Mouse (Mus musculus) forebrain, embryonic 10.5 days (tissue): Measurements from ENCODE around the gene Fbxo4. TPM values are rescaled to one million over a fixed set of nuclear protein-coding genes. Genes with fewer than 3 reads are reported as not detected.

ENCODE experiments used
- DNase-seq: peaks from one replicate; pipeline ENCODE4 v3.0.0-alpha.2; 2017; ENCODE audit warnings: low spot score; ENCODE audit errors: extremely low spot score
- H3K27ac ChIP-seq: fragments of 300-500 bp; sonication (generic); 2 replicates; pipeline ENCODE4 v1.5.1; 2016; ENCODE audit warnings: mild to moderate bottlenecking
- H3K27me3 ChIP-seq: fragments of 300-500 bp; sonication (generic); 2 replicates; pipeline ENCODE4 v1.6.1; 2016; ENCODE audit warnings: mild to moderate bottlenecking; ENCODE audit not compliant: poor library complexity, severe bottlenecking
- H3K36me3 ChIP-seq: fragments of 300-500 bp; sonication (generic); replicated peaks from 2 replicates; pipeline ENCODE4 v1.6.1; 2016; ENCODE audit warnings: mild to moderate bottlenecking, moderate library complexity
- H3K4me1 ChIP-seq: fragments of 300-500 bp; sonication (generic); 2 replicates; pipeline ENCODE4 v1.6.1; 2016
- H3K4me3 ChIP-seq: fragments of 300-500 bp; sonication (generic); 2 replicates; pipeline ENCODE4 v1.5.1; 2016; ENCODE audit warnings: mild to moderate bottlenecking, moderate library complexity
- H3K9me3 ChIP-seq: fragments of 300-500 bp; sonication (generic); 2 replicates; pipeline ENCODE4 v1.6.1; 2016; ENCODE audit warnings: mild to moderate bottlenecking, moderate library complexity
- WGBS: fragments of 180-500 bp; shearing (Covaris S2); methylation state at CpG from one replicate; pipeline ENCODE4 v1.1.7; 2016; 5-methylcytosine and 5-hydroxymethylcytosine counted together
- polyA plus RNA-seq: library from polyadenylated mRNA; unstranded; fragments of >200 nt; fragmentation: Nextera tagmentation; extraction: Ambion mirVana; gene quantifications from 2 replicates; pipeline ENCODE4 v1.2.1, GENCODE M21; 2016

The Fbxo4 gene
- polyA plus RNA-seq, 1 experiment from 2014 or later: 4.0 TPM

DNA sequence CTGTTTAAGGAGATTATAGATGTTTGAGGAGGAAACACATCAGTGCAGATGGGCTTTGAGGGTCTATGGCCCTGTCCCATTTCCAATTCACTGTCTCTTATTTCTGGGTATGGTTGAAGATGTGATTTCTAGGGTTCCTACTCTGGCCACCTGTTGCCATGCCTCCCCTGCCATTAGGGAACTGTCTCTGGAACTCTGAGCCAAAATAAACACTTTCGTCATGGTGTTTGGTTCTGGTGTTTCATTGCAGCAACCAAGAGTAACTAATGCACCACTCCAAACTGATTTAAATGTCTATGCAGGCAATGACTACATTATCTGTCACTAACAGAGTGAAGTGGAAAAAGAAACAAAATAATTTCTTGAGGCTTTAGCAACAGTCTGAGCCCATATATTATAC lies 19.3 kb downstream of the Fbxo4 start:
- no peaks in the 10 kb centered on the region for H3K27me3 ChIP-seq
- DNase-seq: no peak
- H3K9me3 ChIP-seq: no peaks in the 10 kb centered on the region
- H3K36me3 ChIP-seq: no peaks in the 10 kb centered on the region
- WGBS: 83% methylated on average over 1 of the region's 1 CpGs
- no peaks in the 10 kb centered on the region for H3K4me1 ChIP-seq
- no peak overlapping the region for H3K4me3 ChIP-seq
- H3K27ac ChIP-seq: no peak overlapping the region

GRCm38 (mm10) chr15:3957982-3958381 lies 21.4 kb downstream of the Fbxo4 start:
- Histone ChIP-seq H3K4me3 (no peak overlapping the region), H3K36me3 (no peaks in the 10 kb centered on the region), H3K4me1 (no peaks in the 10 kb centered on the region), H3K27me3 (no peaks in the 10 kb centered on the region), H3K9me3 (peaks cover 6% of the 10 kb centered on the region; the same call in 1 of the 2 replicates), H3K27ac (no peak overlapping the region)
- no peak for DNase-seq
- 33% methylated on average over 4 of the region's 4 CpGs for WGBS

DNA sequence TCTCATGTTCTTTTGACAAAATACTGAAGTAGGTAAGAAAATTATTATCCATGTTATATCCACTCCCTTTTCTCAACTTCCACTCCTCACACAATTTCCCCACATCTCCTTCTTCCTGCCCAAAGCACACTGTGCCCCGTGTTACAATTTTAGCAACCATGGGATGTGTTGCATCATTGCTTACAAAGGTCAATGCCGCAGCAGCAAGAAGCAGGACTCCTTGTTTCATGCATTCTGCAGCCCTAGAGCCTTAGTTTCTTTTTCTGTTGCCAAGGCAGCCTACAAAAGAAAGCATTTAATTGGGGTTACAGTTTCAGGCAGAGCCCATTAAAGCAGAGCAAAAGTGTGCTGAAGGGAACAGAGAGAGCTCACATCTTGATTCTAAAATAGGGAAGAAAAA lies 24.4 kb downstream of the Fbxo4 start:
- Histone ChIP-seq H3K27me3 (no peaks in the 10 kb centered on the region), H3K9me3 (peaks cover 6% of the 10 kb centered on the region; the same call in 1 of the 2 replicates), H3K36me3 (no peaks in the 10 kb centered on the region), H3K27ac (no peak overlapping the region), H3K4me3 (no peak overlapping the region), H3K4me1 (no peaks in the 10 kb centered on the region)
- 82% methylated on average over 2 of the region's 2 CpGs for WGBS
- no peak for DNase-seq

GRCm38 (mm10) chr15:3938132-3938531 lies 41.2 kb downstream of the Fbxo4 start:
- Histone ChIP-seq H3K36me3 (no peaks in the 10 kb centered on the region), H3K27me3 (no peaks in the 10 kb centered on the region), H3K4me1 (no peaks in the 10 kb centered on the region), H3K27ac (no peak overlapping the region), H3K9me3 (no peaks in the 10 kb centered on the region), H3K4me3 (no peak overlapping the region)
- WGBS: 87% methylated on average over 2 of the region's 2 CpGs
- no peak for DNase-seq

- no peaks in the 10 kb centered on the region for H3K27me3 ChIP-seq
- H3K36me3 ChIP-seq: no peaks in the 10 kb centered on the region
- no peak for DNase-seq
- H3K4me1 ChIP-seq: no peaks in the 10 kb centered on the region
- no peak overlapping the region for H3K27ac ChIP-seq
- no peaks in the 10 kb centered on the region for H3K9me3 ChIP-seq
- no peak overlapping the region for H3K4me3 ChIP-seq
- WGBS: 92% methylated on average over 3 of the region's 3 CpGs
Measured at GRCm38 (mm10) chr15:3936056-3936455, 43.3 kb downstream of the Fbxo4 start.

GRCm38 (mm10) chr15:3933466-3933865 lies 45.9 kb downstream of the Fbxo4 start:
- Histone ChIP-seq H3K27me3 (no peaks in the 10 kb centered on the region), H3K9me3 (no peaks in the 10 kb centered on the region), H3K27ac (no peak overlapping the region), H3K4me3 (no peak overlapping the region), H3K4me1 (no peaks in the 10 kb centered on the region), H3K36me3 (no peaks in the 10 kb centered on the region)
- 87% methylated on average over 4 of the region's 4 CpGs for WGBS
- DNase-seq: no peak

- no peaks in the 10 kb centered on the region for H3K4me1 ChIP-seq
- no peaks in the 10 kb centered on the region for H3K9me3 ChIP-seq
- no peak overlapping the region for H3K4me3 ChIP-seq
- no peak overlapping the region for H3K27ac ChIP-seq
- H3K27me3 ChIP-seq: no peaks in the 10 kb centered on the region
- WGBS: 81% methylated on average over 1 of the region's 1 CpGs
- DNase-seq: no peak
- no peaks in the 10 kb centered on the region for H3K36me3 ChIP-seq
Measured at GRCm38 (mm10) chr15:3931931-3932330, 47.4 kb downstream of the Fbxo4 start.

Other genes with a start within 250 kb of the Fbxo4 start
- gene AW549877, start 16.2 kb upstream of the Fbxo4 start, polyA plus RNA-seq: 37.5 and 38.1 TPM in 2 replicates
- 125 and 128 TPM in 2 replicates for gene Oxct1, start 46.8 kb upstream of the Fbxo4 start, polyA plus RNA-seq